Mouse (Mus musculus) embryonic fibroblast, embryonic 13.5 days (primary cell): ENCODE data around the gene Auts2. TPM values are rescaled to one million over a fixed set of nuclear protein-coding genes. Genes with fewer than 3 reads are reported as not detected.
A peak's percentile ranks its signal among the peaks of the same experiment; 100 is the strongest.

Experiments
- H3K27ac ChIP-seq: 2 replicates; pipeline ENCODE4 v1.5.1; 2012; ENCODE audit warnings: low read length, control low read depth, inconsistent platforms; ENCODE audit not compliant: insufficient read depth
- H3K4me1 ChIP-seq: 2 replicates; pipeline ENCODE4 v1.6.1; 2011; ENCODE audit warnings: low read length; ENCODE audit not compliant: control insufficient read depth, insufficient read depth
- H3K4me3 ChIP-seq: 2 replicates; pipeline ENCODE4 v1.5.1; 2011; ENCODE audit warnings: mild to moderate bottlenecking, control low read depth, low read length; ENCODE audit not compliant: insufficient read depth
- CTCF ChIP-seq: IDR thresholded peaks from 2 replicates; pipeline ENCODE4 v1.5.1; 2011; ENCODE audit warnings: mild to moderate bottlenecking, control low read depth, low read length, moderate library complexity, borderline replicate concordance; ENCODE audit not compliant: insufficient read depth
- POLR2A ChIP-seq: IDR thresholded peaks from 2 replicates; pipeline ENCODE4 v1.6.1; 2011; ENCODE audit warnings: low read depth, mild to moderate bottlenecking, control low read depth, low read length, moderate library complexity
- polyA plus RNA-seq: library from polyadenylated mRNA; stranded (reverse); fragments of >200 nt; gene quantifications from 2 replicates; pipeline ENCODE4 v1.2.4, GENCODE M21; 2011; ENCODE audit warnings: low read depth; ENCODE audit not compliant: missing spikeins, insufficient read length

Auts2 gene
- polyA plus RNA-seq, 1 experiment = 26.0 TPM

DNA sequence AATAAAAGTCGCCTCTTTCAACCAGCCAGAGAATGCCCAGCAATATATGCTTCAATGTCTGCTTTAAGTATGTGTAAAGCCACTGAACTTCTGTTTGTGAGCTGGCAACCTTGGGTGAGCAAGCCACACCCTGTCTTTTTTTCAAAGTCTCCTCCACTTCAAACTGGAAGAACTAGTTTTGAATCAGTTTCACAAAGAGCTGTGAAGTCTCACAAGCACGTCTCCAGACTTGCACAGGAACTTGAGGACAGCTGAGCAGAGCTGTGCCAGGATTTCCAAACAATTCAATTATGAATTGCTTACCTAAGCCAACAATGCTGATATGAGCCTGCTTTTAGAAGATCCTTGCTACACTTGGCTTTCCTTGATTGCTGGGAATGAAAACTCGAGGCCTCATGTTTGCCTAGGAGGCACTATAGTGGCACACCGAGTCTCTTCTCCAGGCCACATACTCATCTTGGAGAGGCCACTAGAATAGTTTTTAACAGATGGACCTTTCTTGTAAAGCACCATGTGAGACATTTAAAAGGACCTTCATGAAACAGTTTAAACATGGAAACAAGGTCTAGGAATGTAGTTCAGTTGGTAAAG, 645.0 kb downstream of the Auts2 start:
- Histone ChIP-seq H3K27ac (no peak overlapping the region), H3K4me1 (no peaks in the 10 kb centered on the region), H3K4me3 (no peak overlapping the region)
- no peak for TF ChIP-seq POLR2A
- TF ChIP-seq CTCF = no peak

DNA sequence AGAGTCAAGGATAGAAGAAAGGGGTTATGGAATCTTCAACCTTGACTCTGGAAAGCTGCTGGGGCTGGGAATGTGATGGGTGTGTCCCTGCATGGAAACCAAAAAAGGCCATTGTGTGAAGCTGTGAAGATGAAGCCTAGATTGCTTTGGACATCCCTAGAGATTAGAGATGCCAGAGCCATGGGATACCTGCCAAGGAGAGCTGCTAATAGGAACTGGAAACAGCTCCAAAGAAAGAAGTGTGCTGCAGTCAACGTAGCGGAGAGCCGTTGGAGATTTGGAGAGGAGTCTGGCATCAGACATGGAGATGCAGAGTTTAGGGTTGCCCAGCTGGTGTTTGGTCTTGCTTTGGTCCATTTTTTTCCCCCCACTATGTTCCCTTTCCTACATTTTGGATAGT, 656.5 kb downstream of the Auts2 start:
- H3K27ac ChIP-seq = no peak overlapping the region
- H3K4me1 ChIP-seq = peaks cover 2% of the 10 kb centered on the region; the same call in 1 of the 2 replicates
- no peak for TF ChIP-seq CTCF
- TF ChIP-seq POLR2A = no peak
- H3K4me3 ChIP-seq = no peak overlapping the region

- TF ChIP-seq CTCF (no peak), POLR2A (no peak)
- H3K4me1 ChIP-seq = peaks cover 2% of the 10 kb centered on the region; the same call in 1 of the 2 replicates
- no peak overlapping the region for H3K4me3 ChIP-seq
- H3K27ac ChIP-seq = 0 out of 2 replicates have a peak overlapping the region, but pooled peaks have one; percentile 5
Measured at GRCm38 (mm10) chr5:131876569-131876968, 666.6 kb downstream of the Auts2 start.

GRCm38 (mm10) chr5:131875976-131876375, 667.2 kb downstream of the Auts2 start:
- Histone ChIP-seq H3K4me3 (no peak overlapping the region), H3K27ac (peak overlapping the region; percentile 5; the same call in 1 of the 2 replicates), H3K4me1 (peaks cover 2% of the 10 kb centered on the region; the same call in 1 of the 2 replicates)
- TF ChIP-seq CTCF (no peak), POLR2A (no peak)

DNA sequence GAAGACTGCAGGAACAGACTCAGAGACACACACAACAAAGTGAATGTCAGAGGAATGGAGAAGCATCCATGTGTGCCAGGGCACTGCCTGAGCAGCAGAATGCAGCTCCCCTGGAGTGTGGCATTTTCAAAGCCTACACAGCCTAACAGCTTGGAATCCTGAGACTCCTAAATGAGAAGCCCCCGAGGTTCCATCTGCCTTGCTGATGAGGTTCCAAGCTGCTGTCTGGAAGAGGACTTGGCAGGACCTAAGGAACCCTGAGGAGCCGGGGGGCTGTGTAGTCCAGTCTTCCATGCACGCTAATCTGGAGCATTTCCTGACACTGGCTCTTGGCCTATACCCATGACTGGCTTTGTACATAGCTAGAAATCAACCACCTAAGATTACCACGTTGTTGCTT, 670.0 kb downstream of the Auts2 start:
- Histone ChIP-seq H3K27ac (no peak overlapping the region), H3K4me3 (no peak overlapping the region), H3K4me1 (peaks cover 2% of the 10 kb centered on the region; the same call in 1 of the 2 replicates)
- TF ChIP-seq CTCF (no peak), POLR2A (no peak)

GRCm38 (mm10) chr5:131869711-131870499, 673.2 kb downstream of the Auts2 start:
- H3K4me3 ChIP-seq = no peak overlapping the region
- H3K4me1 ChIP-seq = no peaks in the 10 kb centered on the region
- TF ChIP-seq CTCF (no peak), POLR2A (no peak)
- H3K27ac ChIP-seq = no peak overlapping the region

DNA sequence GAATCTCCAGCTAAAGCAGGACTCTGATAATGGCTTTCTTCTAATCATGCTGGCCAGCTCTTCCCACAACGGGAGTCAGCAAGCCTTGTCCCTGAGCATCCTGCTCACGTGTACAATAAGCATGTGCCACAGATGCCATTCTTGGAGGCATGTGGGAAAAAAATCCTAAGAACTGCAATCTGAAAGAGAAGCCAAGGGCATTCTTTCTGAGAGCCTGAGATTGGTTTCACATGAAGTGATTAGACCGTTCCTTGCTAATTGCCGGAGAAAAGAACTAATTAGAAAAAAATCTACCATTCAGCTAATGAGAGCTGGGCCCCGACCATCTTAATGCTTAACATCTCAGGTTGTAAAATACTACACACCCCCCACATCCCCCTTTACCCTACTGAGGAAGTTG, 677.9 kb downstream of the Auts2 start:
- Histone ChIP-seq H3K4me3 (no peak overlapping the region), H3K4me1 (no peaks in the 10 kb centered on the region), H3K27ac (no peak overlapping the region)
- TF ChIP-seq CTCF (no peak), POLR2A (no peak)

GRCm38 (mm10) chr5:131857976-131858375, 685.2 kb downstream of the Auts2 start:
- Histone ChIP-seq H3K4me3 (no peak overlapping the region), H3K4me1 (0 out of 2 replicates have a peak, but pooled peaks cover 2% of the 10 kb centered on the region), H3K27ac (no peak overlapping the region)
- TF ChIP-seq CTCF (no peak), POLR2A (no peak)

DNA sequence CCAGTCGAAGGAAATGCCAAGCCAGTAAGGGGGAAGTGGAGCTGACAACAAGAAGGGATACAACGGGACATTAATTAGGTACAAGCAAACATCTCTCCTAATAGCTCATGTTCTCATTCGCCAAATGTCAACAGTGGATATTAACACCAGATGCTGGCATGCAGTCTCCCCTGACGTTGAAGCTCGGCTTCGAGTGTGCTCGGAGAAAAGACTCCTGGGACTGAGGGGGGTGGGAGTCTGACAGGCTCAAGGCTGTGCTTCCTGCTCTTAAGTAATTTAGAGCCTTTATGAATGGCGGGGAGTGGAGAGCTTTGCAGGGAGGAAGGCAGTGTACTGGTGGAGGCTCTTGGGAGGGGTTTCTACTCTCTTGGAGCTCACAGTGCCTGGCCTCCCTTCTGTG, 687.8 kb downstream of the Auts2 start:
- Histone ChIP-seq H3K4me1 (0 out of 2 replicates have a peak, but pooled peaks cover 2% of the 10 kb centered on the region), H3K27ac (peak overlapping the region; percentile 49; the same call in 1 of the 2 replicates), H3K4me3 (no peak overlapping the region)
- TF ChIP-seq POLR2A = no peak
- no peak for TF ChIP-seq CTCF
